Mouse (Mus musculus): ENCODE measurements around the gene Ap1ar. TPM values are rescaled to one million over a fixed set of nuclear protein-coding genes. Genes with fewer than 3 reads are reported as not detected.

Gene Ap1ar
- polyA plus RNA-seq, 1 experiment from 2014 or later: 19.7 TPM

- no peak overlapping the region for H3K4me2 ChIP-seq
- no peaks in the 10 kb centered on the region for H3K9me3 ChIP-seq (replicated peaks)
- no peak overlapping the region for H3K27ac ChIP-seq
- peaks cover 14% of the 10 kb centered on the region for H3K4me1 ChIP-seq (replicated peaks)
- no peak overlapping the region for H3K9ac ChIP-seq
- no peak for DNase-seq
- no peaks in the 10 kb centered on the region for H3K27me3 ChIP-seq
- ATAC-seq (ENCODE audit: low read depth): no peak
- H3K36me3 ChIP-seq: no peaks in the 10 kb centered on the region
- 86% methylated on average over 9 of the region's 9 CpGs for WGBS (ENCODE audit: insufficient replicate concordance)
- H3K4me3 ChIP-seq (replicated peaks): no peak overlapping the region
Observed at GRCm38 (mm10) chr3:127780921-127781320, 56.4 kb downstream of the Ap1ar start.

DNA sequence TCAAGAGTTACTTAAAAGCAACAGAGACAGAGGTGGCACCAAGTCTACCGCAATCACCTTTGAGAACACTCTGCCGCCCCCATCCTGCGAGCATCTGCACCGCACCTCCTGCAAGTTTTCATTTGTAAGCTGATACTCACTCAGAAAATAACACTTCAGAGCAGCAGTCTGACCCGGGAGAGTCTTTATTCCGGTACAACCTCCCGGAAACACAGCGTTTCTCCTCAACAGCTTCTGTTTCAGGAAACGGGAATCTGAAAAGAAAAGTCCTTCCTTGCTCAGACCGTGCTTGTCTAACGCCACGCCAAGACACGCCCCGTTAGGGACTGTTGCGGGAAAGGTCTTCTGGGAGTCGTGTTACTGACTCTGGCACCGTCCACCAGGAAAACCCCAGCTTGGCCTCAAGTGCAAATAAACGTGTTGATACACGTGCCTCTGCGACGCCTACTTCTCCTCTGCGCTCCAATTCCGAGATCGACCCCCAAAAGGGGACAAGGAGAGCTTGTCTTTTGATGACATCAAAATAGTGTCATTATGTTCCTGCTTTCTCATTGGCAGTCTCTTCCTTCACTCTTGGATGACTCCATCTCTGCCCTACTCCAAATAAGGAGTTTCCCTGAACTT lies 57.2 kb downstream of the Ap1ar start, which contains the start of gene Alpk1:
Alpk1 (minus strand) TSS at position 507 of the 624 bp plus-strand sequence.
- Histone ChIP-seq H3K9me3 (replicated peaks) (no peaks in the 10 kb centered on the region), H3K36me3 (no peaks in the 10 kb centered on the region), H3K4me2 (peak within 1 kb of the TSS; percentile 77), H3K27me3 (no peaks in the 10 kb centered on the region), H3K4me3 (replicated peaks) (peak within 1 kb of the TSS; percentile 58), H3K4me1 (replicated peaks) (peaks cover 14% of the 10 kb centered on the region), H3K27ac (no peak within 1 kb of the TSS; the same call in 1 of the 2 replicates), H3K9ac (peak within 1 kb of the TSS; percentile 57)
- ATAC-seq (ENCODE audit: low read depth) (peak; percentile 80), DNase-seq (peak; percentile 49)
- WGBS (ENCODE audit: insufficient replicate concordance): 3% methylated on average over 24 of the region's 24 CpGs

GRCm38 (mm10) chr3:127769146-127769545 lies 68.2 kb downstream of the Ap1ar start:
- H3K4me1 ChIP-seq (replicated peaks): no peaks in the 10 kb centered on the region
- DNase-seq (no peak), ATAC-seq (ENCODE audit: low read depth) (no peak)
- no peak overlapping the region for H3K9ac ChIP-seq
- no peak overlapping the region for H3K4me3 ChIP-seq (replicated peaks)
- no peak overlapping the region for H3K27ac ChIP-seq
- no peak overlapping the region for H3K4me2 ChIP-seq
- no peaks in the 10 kb centered on the region for H3K27me3 ChIP-seq
- no peaks in the 10 kb centered on the region for H3K9me3 ChIP-seq (replicated peaks)
- 54% methylated on average over 11 of the region's 11 CpGs for WGBS (ENCODE audit: insufficient replicate concordance)
- no peaks in the 10 kb centered on the region for H3K36me3 ChIP-seq

DNA sequence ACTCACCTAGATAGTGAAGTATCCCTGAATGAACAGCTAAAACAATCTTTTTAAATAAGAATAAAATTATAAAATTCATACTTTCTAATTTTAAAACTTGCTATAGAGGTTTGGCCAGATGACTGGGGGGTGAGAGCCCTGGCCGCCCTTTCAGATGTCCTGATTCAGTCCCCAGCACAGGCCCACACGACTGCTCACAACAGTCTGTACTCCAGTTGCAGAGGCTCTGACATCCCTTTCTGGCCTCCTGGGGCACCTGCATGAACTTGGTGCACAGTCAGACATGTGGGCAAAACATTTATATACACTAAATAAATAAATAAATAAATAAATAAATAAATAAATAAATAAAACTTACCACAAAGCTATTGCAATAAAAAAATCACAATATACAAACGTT lies 71.4 kb downstream of the Ap1ar start:
- Histone ChIP-seq H3K4me1 (replicated peaks) (no peaks in the 10 kb centered on the region), H3K27ac (no peak overlapping the region), H3K9me3 (replicated peaks) (no peaks in the 10 kb centered on the region), H3K36me3 (no peaks in the 10 kb centered on the region), H3K4me2 (no peak overlapping the region), H3K4me3 (replicated peaks) (no peak overlapping the region), H3K27me3 (no peaks in the 10 kb centered on the region; the same call in 1 of the 2 replicates), H3K9ac (no peak overlapping the region)
- 50% methylated on average over 3 of the region's 3 CpGs for WGBS (ENCODE audit: insufficient replicate concordance)
- ATAC-seq (ENCODE audit: low read depth) (no peak), DNase-seq (no peak)

DNA sequence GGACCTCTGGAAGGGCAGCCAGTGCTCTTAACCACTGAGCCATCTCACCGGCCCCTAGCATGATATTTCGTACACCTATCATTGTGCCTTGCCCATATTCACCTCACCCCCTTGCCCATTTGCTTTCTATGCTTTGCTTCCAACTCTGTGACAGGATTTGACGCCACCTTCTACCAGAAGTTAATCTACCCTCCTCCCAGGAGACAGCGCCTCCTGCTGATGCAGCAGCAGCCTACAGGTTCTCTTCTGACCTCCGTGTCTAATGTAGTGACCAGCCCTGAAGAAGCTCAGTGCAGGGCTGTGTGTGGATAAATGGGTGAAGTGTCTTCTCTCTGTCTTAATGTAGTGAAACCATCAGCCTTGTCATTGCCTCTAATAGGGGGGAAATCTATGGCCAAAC lies 72.8 kb downstream of the Ap1ar start:
- Histone ChIP-seq H3K27me3 (no peaks in the 10 kb centered on the region; the same call in 1 of the 2 replicates), H3K36me3 (no peaks in the 10 kb centered on the region), H3K4me2 (no peak overlapping the region), H3K9ac (no peak overlapping the region), H3K4me1 (replicated peaks) (no peaks in the 10 kb centered on the region), H3K9me3 (replicated peaks) (no peaks in the 10 kb centered on the region), H3K27ac (no peak overlapping the region), H3K4me3 (replicated peaks) (no peak overlapping the region)
- DNase-seq (no peak), ATAC-seq (ENCODE audit: low read depth) (no peak)
- 50% methylated on average over 5 of the region's 5 CpGs for WGBS (ENCODE audit: insufficient replicate concordance)

- Histone ChIP-seq H3K4me3 (replicated peaks) (no peak overlapping the region), H3K4me1 (replicated peaks) (peaks cover 8% of the 10 kb centered on the region), H3K4me2 (no peak overlapping the region), H3K9me3 (replicated peaks) (no peaks in the 10 kb centered on the region), H3K27ac (no peak overlapping the region), H3K36me3 (no peaks in the 10 kb centered on the region), H3K27me3 (no peaks in the 10 kb centered on the region; the same call in 1 of the 2 replicates), H3K9ac (no peak overlapping the region)
- no peak for ATAC-seq (ENCODE audit: low read depth)
- peak; percentile 65 for DNase-seq
- WGBS (ENCODE audit: insufficient replicate concordance): 19% methylated on average over 7 of the region's 7 CpGs
Observed at GRCm38 (mm10) chr3:127763076-127763612, 74.2 kb downstream of the Ap1ar start.

DNA sequence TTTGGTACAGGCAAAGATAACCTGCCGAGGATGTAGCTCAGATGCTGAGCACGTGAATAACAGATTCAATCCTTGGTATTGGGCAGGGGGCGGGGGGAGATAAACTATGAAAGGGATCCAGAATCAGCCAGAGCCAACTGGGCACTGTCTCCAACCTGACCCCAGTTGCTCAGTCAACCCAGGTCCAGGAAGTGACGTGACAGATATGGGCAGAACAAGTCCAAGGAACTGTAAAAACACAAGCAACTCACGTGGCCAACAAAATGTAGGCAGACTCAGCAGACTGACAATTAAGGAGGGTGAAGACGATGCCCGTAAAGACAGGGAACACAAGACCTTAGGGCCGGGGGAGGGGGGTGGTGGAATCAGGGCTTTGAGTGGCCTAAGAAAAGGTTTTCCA lies 74.9 kb downstream of the Ap1ar start:
- Histone ChIP-seq H3K9me3 (replicated peaks) (no peaks in the 10 kb centered on the region), H3K9ac (no peak overlapping the region), H3K36me3 (no peaks in the 10 kb centered on the region), H3K27ac (no peak overlapping the region), H3K4me3 (replicated peaks) (no peak overlapping the region), H3K4me2 (no peak overlapping the region), H3K4me1 (replicated peaks) (peaks cover 14% of the 10 kb centered on the region), H3K27me3 (no peaks in the 10 kb centered on the region; the same call in 1 of the 2 replicates)
- DNase-seq: no peak
- no peak for ATAC-seq (ENCODE audit: low read depth)
- WGBS (ENCODE audit: insufficient replicate concordance): 53% methylated on average over 8 of the region's 8 CpGs

GRCm38 (mm10) chr3:127759212-127759611 lies 78.1 kb downstream of the Ap1ar start:
- ATAC-seq (ENCODE audit: low read depth) (no peak), DNase-seq (no peak)
- H3K4me2 ChIP-seq: no peak overlapping the region
- H3K27me3 ChIP-seq: peaks cover under 1% of the 10 kb centered on the region; the same call in 1 of the 2 replicates
- no peak overlapping the region for H3K4me3 ChIP-seq (replicated peaks)
- peaks cover 16% of the 10 kb centered on the region for H3K4me1 ChIP-seq (replicated peaks)
- H3K27ac ChIP-seq: no peak overlapping the region
- WGBS (ENCODE audit: insufficient replicate concordance): 8% methylated on average over 8 of the region's 8 CpGs
- H3K9me3 ChIP-seq (replicated peaks): no peaks in the 10 kb centered on the region
- H3K36me3 ChIP-seq: no peaks in the 10 kb centered on the region
- H3K9ac ChIP-seq: no peak overlapping the region

DNA sequence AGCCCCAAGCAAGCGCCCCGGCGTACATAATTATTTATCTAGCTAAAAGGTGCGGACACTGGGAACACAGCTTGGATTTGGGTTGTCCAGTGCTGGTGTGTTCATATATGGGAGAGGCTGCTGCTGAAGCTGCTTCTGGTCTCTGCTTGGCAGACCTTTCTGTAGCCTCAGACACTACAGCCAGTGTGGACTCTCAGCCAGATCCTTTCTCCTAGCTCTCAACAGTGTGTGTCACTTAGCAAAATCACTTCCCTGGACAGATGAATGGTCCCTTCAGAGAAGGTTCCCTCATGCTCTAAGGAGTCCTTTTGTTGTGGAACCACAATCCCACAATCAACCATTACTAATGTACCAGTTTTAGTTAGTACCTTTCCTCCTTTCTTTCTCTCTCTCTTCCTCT lies 78.5 kb downstream of the Ap1ar start:
- Histone ChIP-seq H3K27me3 (peaks cover 2% of the 10 kb centered on the region; the same call in 1 of the 2 replicates), H3K9me3 (replicated peaks) (no peaks in the 10 kb centered on the region), H3K9ac (no peak overlapping the region), H3K4me2 (no peak overlapping the region), H3K27ac (no peak overlapping the region), H3K36me3 (no peaks in the 10 kb centered on the region), H3K4me3 (replicated peaks) (no peak overlapping the region), H3K4me1 (replicated peaks) (peaks cover 16% of the 10 kb centered on the region)
- ATAC-seq (ENCODE audit: low read depth) (no peak), DNase-seq (no peak)
- 74% methylated on average over 4 of the region's 4 CpGs for WGBS (ENCODE audit: insufficient replicate concordance)

DNA sequence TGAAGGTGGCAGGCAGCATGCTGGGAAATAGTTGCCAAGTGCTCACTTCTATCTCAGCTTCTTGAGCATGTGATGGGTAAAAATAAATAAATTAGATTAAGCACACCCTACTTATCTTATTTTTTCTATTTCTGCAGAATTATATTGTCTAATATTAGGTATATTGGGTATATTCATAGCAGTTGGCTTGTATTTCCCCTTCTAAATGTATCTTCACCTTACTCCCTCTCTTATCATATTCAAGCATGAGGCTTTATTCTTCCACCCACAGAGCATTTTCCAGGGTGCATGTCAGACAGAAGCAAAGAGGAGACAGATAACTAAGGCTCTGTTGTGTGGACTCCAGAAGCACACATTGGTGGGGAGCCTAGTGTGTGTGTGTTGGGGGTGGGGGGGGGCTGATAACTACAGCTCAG lies 79.4 kb downstream of the Ap1ar start:
- no peaks in the 10 kb centered on the region for H3K36me3 ChIP-seq
- H3K4me2 ChIP-seq: no peak overlapping the region
- ATAC-seq (ENCODE audit: low read depth) (peak; percentile 87), DNase-seq (no peak)
- no peak overlapping the region for H3K4me3 ChIP-seq (replicated peaks)
- peaks cover 2% of the 10 kb centered on the region; the same call in 1 of the 2 replicates for H3K27me3 ChIP-seq
- H3K9me3 ChIP-seq (replicated peaks): no peaks in the 10 kb centered on the region
- no peak overlapping the region for H3K9ac ChIP-seq
- no peak overlapping the region for H3K27ac ChIP-seq
- peaks cover 16% of the 10 kb centered on the region for H3K4me1 ChIP-seq (replicated peaks)
